Mouse (Mus musculus) right cerebral cortex, postnatal 14 days (tissue): ENCODE results near the gene Tmco3.
"Not testable (repeated sequence)": the region's sequence is repeated elsewhere in the genome, so short reads cannot be mapped to it uniquely, and the experiment has no call there.

Experiments used
- DNase-seq: peaks from one replicate; pipeline ENCODE4 v3.0.0; 2022

Tmco3 gene

DNA sequence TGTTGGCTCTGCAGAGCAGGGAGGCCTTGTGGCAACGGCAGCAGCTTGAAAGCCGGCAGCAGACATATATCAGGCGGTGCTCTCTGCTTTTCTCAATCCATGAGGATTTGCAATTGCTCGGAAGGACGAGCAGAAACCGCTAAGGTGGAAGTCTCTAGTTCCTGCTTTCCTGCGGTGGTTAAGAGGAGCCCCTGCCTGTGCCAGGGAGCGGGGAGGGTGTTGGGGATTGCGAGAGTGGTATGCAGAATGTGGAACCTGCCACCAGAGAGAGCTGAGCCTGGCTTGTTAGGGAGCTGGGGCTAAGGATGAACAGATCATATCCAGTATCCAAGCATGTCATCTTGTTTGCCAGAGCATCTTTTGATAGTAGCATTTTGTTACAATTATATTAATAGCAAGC is 18.9 kb downstream of the Tmco3 start:
- DNase-seq = no peak

DNA sequence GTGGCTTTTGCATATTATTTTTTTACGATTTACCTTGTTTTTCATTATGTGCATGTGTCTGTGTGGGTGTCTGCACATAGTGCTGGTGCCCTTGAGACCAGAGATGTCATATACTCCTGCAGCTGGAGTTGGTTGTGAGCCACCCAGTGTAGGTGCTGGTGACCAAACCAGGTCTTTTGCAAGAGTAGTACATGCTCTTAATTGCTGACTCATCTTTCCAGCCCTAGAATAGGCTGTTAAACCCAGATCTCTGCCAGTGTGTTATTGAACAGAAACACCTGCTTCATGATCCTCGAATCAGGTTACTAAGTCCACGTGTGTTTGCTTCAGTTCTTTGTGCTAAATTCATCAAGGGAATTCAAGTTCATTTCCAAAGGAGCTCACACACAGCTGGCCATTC is 26.9 kb downstream of the Tmco3 start:
- DNase-seq = no peak

DNA sequence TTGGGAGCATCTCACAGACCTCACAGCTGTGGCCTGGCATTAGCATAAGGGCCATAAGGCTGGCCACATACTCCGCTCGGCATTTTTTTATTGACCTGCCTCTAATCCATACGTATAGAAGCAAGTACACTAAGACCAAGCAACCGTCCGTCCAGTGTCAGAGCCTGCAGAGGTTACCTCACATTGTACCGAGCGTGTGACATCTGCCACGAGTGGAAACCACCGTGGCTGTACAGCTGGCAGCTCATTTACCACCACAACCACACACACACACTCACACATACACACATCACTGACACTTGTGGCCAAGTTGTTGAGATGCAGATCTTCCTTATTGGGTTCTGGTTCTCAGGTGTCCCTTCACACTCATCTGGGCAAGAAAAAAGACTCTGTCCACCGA is 28.7 kb downstream of the Tmco3 start:
- no peak for DNase-seq

DNA sequence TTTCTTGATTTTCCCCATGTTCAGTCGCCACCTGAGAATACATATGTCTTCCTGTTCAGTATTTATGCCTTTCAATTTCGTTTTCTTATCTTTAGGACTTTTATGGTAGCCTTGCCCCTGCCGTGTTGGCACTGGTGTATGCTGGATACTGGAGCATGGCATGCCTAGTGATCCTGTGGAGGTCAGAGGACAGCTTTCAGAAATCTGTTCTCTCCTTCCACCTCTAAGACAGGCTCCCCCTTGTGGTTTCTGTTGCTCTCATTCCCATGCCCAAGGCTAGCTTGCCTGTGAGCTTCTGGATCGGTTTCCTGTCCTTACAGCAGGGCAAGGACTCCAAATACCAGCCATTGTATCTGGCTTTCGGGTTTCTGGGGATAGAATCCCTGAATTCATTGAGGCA is 38.6 kb downstream of the Tmco3 start:
- no peak for DNase-seq

DNA sequence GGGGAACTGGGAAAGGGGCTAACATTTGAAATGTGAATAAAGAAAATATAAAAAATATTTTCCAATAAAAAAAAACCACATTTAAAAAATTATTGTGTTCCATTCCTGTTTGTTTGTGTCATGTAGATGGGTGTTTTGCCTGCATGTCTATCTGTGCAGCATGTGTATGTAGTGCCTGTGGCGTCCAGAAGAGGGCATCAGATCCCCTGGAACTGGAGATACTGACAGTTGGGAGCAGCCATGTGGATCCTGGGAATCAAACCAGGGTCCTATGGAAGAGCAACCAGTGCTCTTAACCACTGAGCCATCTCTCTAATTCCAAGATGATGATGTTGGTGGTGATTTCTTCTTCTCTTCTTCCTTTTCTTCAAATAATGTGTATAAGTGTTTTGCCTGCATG is 46.7 kb downstream of the Tmco3 start:
- DNase-seq = no peak

DNA sequence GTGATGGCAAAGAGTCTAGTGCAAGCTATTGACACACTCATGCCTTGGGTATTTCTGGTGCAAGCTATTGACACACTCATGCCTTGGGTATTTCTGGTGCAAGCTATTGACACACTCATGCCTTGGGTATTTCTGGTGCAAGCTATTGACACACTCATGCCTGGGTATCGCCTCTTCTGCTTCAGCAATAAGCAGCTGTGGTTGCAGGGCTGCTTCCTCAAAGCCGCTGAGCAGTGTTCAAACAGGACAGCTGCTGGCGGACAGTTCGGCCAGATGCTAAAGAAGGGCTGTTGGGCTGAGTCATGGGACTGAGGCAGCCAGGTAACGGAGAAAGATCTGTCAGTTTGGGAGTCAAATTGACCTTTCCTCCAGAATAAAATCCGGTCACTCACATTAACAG is 49.3 kb downstream of the Tmco3 start:
- not testable (repeated sequence) for DNase-seq

DNA sequence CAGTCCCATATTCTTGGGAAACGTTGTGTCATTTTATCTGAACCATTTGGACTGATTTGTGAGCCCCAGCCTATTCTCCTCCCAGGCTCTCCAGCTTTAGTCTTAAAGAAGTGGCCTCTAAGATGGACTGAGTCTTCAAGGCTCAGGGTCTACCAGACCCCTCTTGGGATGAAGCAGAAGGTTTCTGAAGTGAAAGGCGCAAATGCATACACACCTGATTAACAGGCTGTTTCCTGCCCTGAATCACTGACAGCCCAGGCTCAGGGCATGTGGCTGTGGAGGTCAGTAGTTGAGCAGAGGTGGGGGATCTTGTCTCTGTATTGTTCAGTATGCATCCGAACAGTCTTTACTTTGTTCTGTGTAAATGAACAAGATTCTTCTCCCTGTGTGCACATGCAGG is 49.7 kb downstream of the Tmco3 start:
- no peak for DNase-seq

DNA sequence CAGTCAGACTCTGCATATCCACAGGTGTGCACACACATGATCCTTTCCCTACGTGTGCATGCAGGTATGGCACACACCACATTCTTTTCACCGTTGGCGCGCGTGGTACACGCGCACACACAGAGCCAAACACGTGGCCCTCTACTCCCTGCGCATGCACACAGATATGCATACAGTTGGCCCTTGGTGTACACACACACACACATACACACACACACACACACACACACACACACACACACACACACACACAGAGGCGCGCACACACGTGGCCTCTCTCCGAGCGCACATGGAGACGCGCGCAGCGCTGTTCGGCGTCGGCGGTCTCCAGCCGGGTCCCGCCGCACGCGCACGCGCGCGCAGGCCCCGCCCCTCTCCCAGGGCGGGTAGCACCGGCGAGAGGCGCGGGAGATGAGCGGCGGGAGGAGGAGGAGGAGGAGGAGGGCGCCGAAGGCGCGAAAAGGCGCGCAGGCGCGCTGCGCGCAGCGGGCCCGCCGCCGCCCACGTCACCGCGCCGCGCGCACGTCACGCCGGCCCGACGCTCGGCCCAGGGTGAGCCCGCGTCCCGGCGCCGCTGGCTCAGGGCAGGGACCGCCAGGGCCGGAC is 50.4 kb downstream of the Tmco3 start, which contains the start of gene Tfdp1:
Tfdp1 (plus strand) TSS at position 497 of the 606 bp plus-strand sequence.
- peak; percentile 83 for DNase-seq

DNA sequence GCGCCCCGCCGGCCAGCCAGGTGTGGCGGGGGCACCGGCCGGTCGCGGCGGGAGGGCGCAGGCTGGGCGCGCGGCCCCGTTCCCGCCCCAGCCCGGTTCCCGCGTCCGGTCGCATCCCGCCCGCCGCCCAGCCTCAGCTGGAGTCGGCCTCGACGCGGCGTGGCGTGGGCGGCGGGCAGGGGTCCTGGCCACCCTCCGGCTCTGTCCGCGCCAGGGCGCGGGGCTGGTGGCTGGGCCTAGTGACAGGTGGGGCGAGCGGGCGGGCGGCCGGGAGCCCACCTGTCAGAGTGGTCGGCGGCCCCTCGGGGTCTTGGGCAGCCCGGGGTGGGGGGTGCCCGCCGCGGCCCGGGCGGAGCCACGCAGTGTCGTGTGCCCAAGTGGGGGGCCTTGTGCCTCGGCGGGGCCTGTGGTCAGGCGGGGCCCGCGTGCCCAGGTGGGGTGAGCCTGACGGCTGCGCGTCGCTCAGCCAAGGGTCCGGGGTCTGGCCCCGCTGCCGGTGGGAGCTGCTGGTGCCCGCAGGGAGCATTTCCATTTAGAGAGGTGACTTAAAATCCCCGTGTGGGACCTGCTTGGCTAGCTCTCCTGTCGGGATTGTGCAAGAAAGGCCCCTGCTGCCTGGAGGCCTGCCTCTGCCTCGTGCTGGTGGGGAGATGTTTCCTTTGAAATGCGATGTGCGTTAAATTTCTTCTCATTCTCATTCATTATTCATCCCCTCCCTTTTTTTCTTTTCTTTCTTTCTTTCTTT is 51.1 kb downstream of the Tmco3 start:
- DNase-seq = peak; percentile 51

DNA sequence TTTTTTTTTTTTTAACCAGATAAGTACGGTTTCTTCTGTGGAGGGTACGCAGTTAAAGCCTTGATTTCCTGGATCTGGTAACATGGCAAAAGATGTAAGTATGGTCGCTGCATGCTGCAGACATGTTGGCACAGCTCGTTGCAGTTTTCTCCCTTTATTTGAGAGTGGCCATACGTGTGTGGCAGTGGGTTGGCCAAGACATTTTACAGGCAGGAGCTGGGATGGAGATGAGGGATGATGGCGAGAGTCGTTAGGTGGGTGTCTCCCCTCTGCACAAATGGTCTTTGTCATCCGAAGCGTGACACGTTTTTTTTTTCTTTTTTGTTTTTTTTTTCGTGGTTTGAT is 51.6 kb downstream of the Tmco3 start:
- no peak for DNase-seq

DNA sequence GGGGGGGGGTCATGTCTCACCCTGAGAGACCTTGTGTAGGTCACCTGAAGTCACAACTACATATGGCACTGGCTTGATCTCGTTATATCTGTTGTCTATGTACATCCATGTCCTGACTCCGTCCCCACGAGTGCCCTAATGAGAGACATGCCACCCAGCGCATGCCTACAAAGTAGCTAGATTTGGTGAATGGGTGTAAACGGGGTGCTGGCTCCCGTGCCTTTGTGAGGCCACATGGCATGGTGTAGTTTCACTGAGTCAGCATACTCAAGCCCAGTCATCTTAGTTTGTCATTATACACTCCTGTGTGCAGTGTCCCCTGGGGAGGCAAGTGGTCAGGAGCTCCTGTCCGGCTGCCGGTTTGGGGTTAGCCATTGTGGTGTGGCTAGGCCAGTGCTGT is 52.7 kb downstream of the Tmco3 start:
- no peak for DNase-seq

DNA sequence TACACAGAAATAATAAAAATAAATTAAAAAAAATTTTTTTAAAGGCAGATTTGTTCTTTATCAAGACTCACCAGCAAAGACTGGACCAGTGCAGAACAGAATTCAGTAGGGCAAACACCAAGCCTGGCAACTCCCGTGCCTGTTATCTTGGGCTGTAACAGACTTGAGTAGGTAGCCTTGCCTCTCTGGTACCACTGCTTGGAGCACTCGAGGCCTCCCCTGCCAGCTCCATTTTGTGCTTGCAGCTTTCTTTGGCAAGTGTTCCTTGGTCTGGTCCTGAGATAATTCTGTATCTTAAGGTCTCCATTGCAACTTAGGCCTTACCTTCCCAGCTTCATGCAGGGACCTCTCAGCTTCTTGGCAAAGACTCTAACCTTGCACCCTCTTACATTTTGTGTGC is 54.4 kb downstream of the Tmco3 start:
- no peak for DNase-seq

DNA sequence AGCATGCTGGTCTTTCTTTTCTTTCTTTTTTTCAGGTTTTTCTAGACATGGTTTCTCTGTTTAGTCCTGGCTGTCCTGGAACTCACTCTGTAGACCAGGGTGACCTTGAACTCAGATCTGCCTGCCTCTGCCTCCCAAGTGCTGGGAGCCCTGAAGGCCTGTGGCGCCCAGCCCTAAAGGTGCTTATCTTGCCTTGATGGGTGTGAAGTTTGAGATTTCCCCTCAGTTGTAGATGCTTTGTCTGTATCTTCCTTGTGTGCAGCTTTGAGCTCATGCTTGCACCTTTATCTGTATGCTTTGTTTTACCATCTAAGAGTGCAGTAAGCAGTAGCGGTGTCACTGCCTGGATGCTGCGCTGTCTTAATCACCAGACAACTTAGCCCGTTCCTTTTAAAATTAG is 55.1 kb downstream of the Tmco3 start:
- DNase-seq = no peak

DNA sequence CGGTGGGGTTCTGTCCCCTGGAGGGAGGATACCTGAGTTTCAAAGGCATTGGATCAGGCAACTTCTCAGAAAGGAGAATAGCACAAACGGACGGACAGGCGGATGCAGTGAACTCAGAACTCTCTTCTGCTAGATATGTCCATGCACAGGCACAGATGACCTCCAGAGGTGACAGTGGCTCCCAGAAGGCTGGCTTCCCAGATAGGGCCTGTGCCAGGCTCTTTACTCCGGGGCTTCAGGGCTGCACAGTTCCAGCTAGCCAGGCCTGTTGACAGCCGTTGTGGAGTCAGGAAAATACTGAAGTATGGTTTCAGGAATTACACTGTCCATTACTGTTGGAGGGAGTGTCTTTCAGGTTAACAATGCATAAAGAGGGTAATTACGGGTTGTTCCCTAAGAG is 62.1 kb downstream of the Tmco3 start:
- no peak for DNase-seq

DNA sequence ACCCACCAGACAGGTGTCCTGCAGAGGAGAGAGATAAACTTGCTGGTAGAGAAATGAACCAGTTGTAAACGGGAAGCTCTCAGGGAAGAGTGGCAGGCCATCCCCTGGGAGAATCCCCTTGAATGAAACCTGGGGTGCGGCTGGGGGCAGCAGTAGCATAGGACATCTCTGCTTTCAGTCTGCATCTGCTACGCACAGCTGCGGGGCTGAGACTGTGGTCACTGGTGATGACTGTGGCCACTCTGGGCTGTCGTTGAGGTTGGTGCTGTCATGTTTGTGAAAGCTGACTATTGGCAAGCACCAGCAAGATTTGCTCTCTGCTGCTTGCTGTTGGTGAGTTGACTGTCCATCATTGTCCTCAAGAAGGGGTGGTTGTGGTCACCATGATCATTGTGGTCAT is 63.6 kb downstream of the Tmco3 start:
- DNase-seq = no peak

DNA sequence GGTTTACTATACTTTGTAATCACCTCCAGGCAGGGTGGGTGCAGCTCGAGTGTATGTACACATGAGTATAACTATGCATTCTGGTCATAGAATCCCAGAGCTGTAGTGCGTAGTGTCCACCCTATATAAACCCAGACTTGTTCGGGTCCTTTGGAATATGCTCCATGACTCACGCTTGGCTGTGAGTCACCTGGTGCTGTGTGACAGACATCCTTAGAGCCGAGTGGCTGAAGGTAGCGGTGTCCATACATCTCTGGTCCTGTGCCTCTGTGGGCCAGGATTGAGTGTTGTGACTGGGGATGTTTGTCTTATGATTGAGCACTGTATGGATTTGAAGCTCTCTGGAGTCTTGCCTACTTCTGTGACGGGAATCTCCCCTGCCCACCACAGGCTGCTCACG is 64.6 kb downstream of the Tmco3 start:
- no peak for DNase-seq

DNA sequence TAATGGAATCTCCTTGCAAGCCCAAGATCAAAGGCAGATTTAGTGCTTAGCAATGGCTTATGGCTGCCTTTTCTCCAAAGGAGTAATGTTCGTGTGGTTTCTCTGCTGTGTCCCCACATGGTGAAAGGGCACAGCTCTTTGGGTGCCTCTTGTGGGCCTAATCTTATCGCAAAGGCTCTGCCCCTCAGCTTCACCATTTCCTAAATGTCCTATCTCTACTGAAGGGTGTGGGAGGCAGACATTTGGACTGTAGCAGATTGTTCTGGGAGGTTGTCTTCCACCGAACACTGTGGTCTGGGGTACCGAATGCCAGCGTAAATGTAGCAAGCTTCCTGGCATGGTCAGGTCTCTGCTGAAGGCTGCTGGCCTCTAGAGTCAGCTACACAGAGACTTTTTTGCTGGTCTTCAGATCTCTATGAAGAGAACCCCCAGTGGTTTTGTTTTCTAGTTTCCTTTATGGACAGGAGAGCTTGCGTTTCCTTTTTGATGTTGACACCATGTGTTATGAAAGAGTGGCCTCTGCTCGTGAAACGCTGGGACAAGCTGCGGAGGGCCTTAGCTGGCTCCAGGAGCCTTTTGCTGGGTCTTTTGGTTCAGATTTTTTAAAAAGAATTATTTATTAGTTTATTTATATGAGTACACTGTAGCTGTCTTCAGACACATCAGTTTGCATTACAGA is 65.3 kb downstream of the Tmco3 start:
- DNase-seq = no peak

DNA sequence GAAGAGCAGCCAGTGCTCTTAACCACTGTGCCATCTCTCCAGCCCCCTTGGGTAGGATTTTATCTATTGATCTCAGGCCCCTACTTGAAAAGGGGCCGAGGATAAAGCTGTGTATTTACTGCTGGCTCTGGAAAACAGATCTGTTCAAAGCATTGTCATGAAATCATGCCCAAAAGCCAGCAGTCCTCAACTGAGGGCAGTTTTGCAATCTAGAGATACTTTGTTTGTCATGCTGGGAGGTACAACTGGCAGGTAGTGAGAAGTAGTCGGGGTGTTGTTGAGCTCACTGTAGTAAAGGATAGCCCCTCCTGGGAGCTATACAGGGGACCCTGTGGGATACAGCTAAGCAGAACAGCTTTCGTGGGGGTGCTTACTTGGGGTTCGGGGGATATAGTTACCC is 65.9 kb downstream of the Tmco3 start:
- DNase-seq = no peak

DNA sequence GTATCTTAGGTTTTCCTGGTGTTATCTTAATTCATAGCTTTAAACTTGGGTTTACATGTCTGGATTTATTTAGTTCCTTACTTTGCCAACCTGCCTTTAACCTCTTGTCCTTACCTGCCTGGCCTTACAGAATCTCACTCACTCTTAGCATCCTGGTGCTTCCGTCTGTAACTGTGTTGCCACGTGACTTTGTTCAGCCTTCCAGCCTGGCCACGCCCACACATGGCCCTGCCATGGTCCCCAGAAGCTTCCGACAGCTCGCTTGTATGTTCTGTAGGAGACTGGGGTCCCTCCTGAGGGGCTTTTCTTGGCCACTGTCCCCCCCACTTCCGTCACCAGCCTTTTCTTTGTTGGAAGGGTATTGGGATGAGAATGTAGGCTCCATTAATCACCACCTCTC is 68.2 kb downstream of the Tmco3 start:
- DNase-seq = no peak

DNA sequence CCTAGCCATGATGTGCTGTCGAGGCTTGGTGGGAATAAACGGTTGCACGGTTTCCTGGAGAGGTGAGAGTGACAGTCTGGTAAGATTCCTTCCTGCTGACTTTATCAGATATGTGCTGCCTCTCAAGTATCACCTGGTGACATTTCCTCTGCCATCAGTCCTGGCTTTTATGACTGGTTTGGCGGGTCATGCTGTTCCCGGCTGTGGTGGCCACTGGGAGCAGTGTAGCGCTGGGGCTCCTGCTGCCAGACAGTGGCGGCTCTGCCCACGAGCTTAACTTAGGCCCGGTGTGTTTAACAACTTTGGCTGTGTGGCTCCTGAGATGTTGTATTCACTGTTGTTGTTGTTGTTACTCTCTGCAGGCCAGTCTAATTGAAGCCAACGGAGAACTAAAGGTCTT is 68.7 kb downstream of the Tmco3 start:
- DNase-seq = no peak

DNA sequence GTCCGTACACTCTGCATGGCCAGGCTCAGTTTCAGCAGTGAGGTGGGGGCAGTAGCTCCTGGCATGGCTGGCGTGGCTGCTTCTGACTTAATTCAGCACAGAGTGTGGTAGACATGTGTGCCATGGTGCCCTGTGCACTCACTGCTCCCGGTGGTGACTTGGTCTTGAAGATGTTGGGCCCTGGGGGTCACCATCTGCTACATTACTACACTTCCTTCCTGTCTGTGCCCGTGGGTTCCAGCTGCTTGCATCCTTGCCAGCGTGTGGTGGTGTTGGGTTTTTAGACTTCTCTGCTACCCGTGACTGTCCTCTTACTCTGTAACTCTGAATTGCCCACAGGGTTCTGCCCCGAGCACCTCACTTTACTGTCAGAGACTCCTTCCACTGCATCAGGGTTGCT is 72.2 kb downstream of the Tmco3 start:
- DNase-seq = no peak

DNA sequence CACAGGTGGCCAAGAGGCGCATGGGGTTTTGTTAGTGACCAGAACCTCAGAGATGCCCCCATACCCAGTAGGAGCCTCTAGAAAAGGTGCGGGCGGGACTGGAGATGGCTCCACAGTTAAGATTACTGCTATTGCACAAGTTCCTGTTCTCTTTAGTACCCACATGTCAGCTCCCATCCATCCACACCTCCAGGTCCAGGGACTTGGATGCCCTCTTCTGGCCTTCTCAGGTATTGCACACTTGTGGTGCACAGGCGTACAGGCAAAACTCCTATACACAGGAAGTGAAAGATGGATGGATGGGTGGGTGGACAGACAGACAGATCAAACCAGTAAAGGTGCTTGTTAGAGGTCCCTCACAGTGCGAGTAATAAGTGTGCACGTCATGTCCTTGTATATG is 73.9 kb downstream of the Tmco3 start:
- DNase-seq = no peak
